Mouse (Mus musculus): ENCODE measurements around the gene Vps52.

GRCm38 (mm10) chr17:33931159-33931866, 24.3 kb upstream of the Vps52 start:
- no peak for TF ChIP-seq POLR2A (IDR thresholded peaks at IDR 0.05; ENCODE audit: insufficient read depth, low read depth, low read length)
- no peak for TF ChIP-seq CTCF (IDR thresholded peaks at IDR 0.05)

Measured in heart, adult 2 months (tissue).